Mouse (Mus musculus) forelimb bud, embryonic 11.5 days (tissue): ENCODE measurements around the gene Cyp3a11.
"Not testable (repeated sequence)": the region's sequence is repeated elsewhere in the genome, so short reads cannot be mapped to it uniquely, and the experiment has no call there.

Source experiments
- DNase-seq: peaks from one replicate; pipeline ENCODE4 v3.0.0-alpha.2; 2012; ENCODE audit warnings: low read depth, low spot score

Gene Cyp3a11

GRCm38 (mm10) chr5:145879688-145880087 lies at the start of gene Cyp3a11:
TSS of gene Cyp3a11 (minus strand) at chr5:145879964.
- DNase-seq, result no peak

- DNase-seq, result no peak
These were observed 33.1 kb upstream of the Cyp3a11 start for GRCm38 (mm10) chr5:145912912-145913311.

- DNase-seq, result no peak
These were observed 32.0 kb upstream of the Cyp3a11 start for GRCm38 (mm10) chr5:145911781-145912180.

- DNase-seq, result not testable (repeated sequence)
These were observed 27.2 kb upstream of the Cyp3a11 start for GRCm38 (mm10) chr5:145906937-145907336.

- no peak for DNase-seq
These were observed 24.8 kb upstream of the Cyp3a11 start for GRCm38 (mm10) chr5:145904535-145904934.

GRCm38 (mm10) chr5:145903349-145903748 lies 23.6 kb upstream of the Cyp3a11 start:
- DNase-seq, result no peak

GRCm38 (mm10) chr5:145900436-145900990 lies 20.7 kb upstream of the Cyp3a11 start:
- no peak for DNase-seq

GRCm38 (mm10) chr5:145897271-145897670 lies 17.5 kb upstream of the Cyp3a11 start:
- no peak for DNase-seq

GRCm38 (mm10) chr5:145881207-145881606 lies 1.4 kb upstream of the Cyp3a11 start:
- no peak for DNase-seq

- not testable (repeated sequence) for DNase-seq
These were observed 12.3 kb downstream of the Cyp3a11 start for GRCm38 (mm10) chr5:145867433-145867832.

GRCm38 (mm10) chr5:145805796-145806195 lies 74.0 kb downstream of the Cyp3a11 start, which contains the start of gene Cyp3a44:
TSS of gene Cyp3a44 (minus strand) at chr5:145805874.
- not testable (repeated sequence) for DNase-seq
